Mouse (Mus musculus) embryo, embryonic 10 days (tissue): ENCODE measurements around the gene Scn2a.

Experiments
- DNase-seq: peaks from one replicate; pipeline ENCODE4 v3.0.0-alpha.2; 2015; ENCODE audit warnings: low spot score

Gene Scn2a

GRCm38 (mm10) chr2:65620556-65621166 lies at the start of gene Scn2a:
Scn2a (plus strand) TSS chr2:65620771.
- peak; percentile 68 for DNase-seq

GRCm38 (mm10) chr2:65587679-65588078 lies 32.9 kb upstream of the Scn2a start:
- no peak for DNase-seq

- no peak for DNase-seq
Measured at GRCm38 (mm10) chr2:65607813-65608212, 12.8 kb upstream of the Scn2a start.

GRCm38 (mm10) chr2:65611887-65612286 lies 8.7 kb upstream of the Scn2a start:
- no peak for DNase-seq

GRCm38 (mm10) chr2:65619781-65620180 lies 790 bp upstream of the Scn2a start:
- DNase-seq = peak; percentile 84

GRCm38 (mm10) chr2:65621254-65621653 lies 683 bp downstream of the Scn2a start:
- no peak for DNase-seq

- no peak for DNase-seq
Measured at GRCm38 (mm10) chr2:65621838-65622237, 1.3 kb downstream of the Scn2a start.

GRCm38 (mm10) chr2:65652636-65653035 lies 32.1 kb downstream of the Scn2a start:
- DNase-seq = no peak

GRCm38 (mm10) chr2:65657031-65657430 lies 36.5 kb downstream of the Scn2a start:
- DNase-seq = no peak

- DNase-seq = no peak
Measured at GRCm38 (mm10) chr2:65658430-65658829, 37.9 kb downstream of the Scn2a start.

GRCm38 (mm10) chr2:65663892-65664291 lies 43.3 kb downstream of the Scn2a start:
- no peak for DNase-seq

GRCm38 (mm10) chr2:65664481-65664880 lies 43.9 kb downstream of the Scn2a start:
- DNase-seq = no peak

GRCm38 (mm10) chr2:65665180-65665579 lies 44.6 kb downstream of the Scn2a start:
- DNase-seq = peak; percentile 46

- no peak for DNase-seq
Measured at GRCm38 (mm10) chr2:65667590-65668436, 47.2 kb downstream of the Scn2a start.

- peak; percentile 94 for DNase-seq
Measured at GRCm38 (mm10) chr2:65668437-65669135, 48.0 kb downstream of the Scn2a start.

- DNase-seq = no peak
Measured at GRCm38 (mm10) chr2:65669561-65669960, 49.0 kb downstream of the Scn2a start.

GRCm38 (mm10) chr2:65670153-65670817 lies 49.7 kb downstream of the Scn2a start:
- DNase-seq = no peak

GRCm38 (mm10) chr2:65679621-65680020 lies 59.0 kb downstream of the Scn2a start:
- no peak for DNase-seq

- no peak for DNase-seq
Measured at GRCm38 (mm10) chr2:65685151-65685550, 64.6 kb downstream of the Scn2a start.

GRCm38 (mm10) chr2:65690456-65691184 lies 70.0 kb downstream of the Scn2a start:
- no peak for DNase-seq

- DNase-seq = no peak
Measured at GRCm38 (mm10) chr2:65694485-65694884, 73.9 kb downstream of the Scn2a start.

GRCm38 (mm10) chr2:65695061-65695460 lies 74.5 kb downstream of the Scn2a start:
- no peak for DNase-seq
